Mouse (Mus musculus) neutrophil, adult 5-6 weeks (primary cell): ENCODE results near the gene Tcl1b1. TPM values are rescaled to one million over a fixed set of nuclear protein-coding genes. Genes with fewer than 3 reads are reported as not detected.
"Not testable (repeated sequence)": the region's sequence is repeated elsewhere in the genome, so short reads cannot be mapped to it uniquely, and the experiment has no call there.

Source experiments
- ATAC-seq: fragments of 151-379, 151-347 bp; 2 replicates; pipeline ENCODE4 v1.8.0; 2017; ENCODE audit warnings: mild to moderate bottlenecking, moderate TSS enrichment; ENCODE audit not compliant: insufficient number of reproducible peaks, poor library complexity, low FRiP score, severe bottlenecking; ENCODE audit errors: extremely low read depth
- total RNA-seq: library from RNA; stranded (forward); fragments of 200-1000 nt; gene quantifications from 2 replicates; pipeline ENCODE4 v1.2.3, GENCODE M21; 2017

Tcl1b1 gene
- not detected in 2 replicates for total RNA-seq

GRCm38 (mm10) chr12:105159390-105159789 lies at the start of gene Tcl1b1:
Tcl1b1 (plus strand) TSS chr12:105159690.
- no peak for ATAC-seq

DNA sequence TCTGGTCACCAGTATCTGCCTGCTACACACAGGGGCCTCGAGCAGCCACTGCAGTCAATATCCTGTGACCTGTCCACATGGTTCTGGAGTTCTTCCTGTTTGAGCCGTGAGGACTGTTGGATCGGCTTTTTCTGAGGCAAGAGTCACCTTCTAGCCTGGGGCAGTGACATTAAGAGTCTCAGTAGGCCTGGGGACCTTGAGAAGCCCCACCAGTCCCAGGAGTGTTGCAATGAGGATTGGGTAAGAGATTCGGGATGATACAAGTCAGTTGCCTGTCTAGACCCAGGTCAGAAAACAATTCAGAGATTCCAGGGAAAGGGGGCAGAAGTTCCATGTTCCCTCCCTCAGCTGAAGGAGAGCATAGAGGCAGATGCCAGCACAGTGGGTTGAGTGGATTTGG lies 49.7 kb upstream of the Tcl1b1 start:
- no peak for ATAC-seq

DNA sequence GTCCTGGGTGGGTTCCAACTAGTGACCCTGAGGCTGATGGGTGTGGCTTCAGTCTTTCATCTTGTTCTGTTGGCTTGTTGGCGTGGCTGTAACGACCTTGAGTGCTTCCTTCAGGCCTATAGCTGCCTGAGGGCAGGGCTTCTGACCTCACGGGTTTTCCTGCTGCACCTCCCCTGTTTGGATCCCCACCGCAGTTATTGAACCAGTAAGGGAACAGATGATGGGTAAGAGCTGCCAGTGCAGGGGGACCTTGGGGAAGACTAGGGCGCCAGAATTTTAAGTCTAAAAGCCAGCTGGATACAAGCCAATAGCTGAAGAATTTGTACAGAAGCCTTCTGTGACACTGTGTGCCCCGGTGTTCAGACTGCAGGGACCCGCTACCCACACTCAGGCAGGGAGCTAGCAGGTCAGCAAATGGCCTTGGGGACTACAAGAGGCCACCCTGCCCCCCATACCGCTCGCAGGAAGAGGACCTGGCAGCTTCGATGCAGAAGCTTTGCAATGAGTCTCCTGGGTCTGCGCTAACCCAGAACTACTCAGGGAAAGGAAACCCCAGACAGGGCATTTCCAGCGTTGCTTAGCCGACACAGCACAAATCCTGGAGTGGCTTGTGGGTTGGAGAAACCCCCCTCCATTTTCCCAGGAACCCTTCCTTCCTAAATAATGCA lies 47.0 kb upstream of the Tcl1b1 start:
- no peak for ATAC-seq

- ATAC-seq, result no peak
These were observed 42.8 kb upstream of the Tcl1b1 start for GRCm38 (mm10) chr12:105116648-105117047.

DNA sequence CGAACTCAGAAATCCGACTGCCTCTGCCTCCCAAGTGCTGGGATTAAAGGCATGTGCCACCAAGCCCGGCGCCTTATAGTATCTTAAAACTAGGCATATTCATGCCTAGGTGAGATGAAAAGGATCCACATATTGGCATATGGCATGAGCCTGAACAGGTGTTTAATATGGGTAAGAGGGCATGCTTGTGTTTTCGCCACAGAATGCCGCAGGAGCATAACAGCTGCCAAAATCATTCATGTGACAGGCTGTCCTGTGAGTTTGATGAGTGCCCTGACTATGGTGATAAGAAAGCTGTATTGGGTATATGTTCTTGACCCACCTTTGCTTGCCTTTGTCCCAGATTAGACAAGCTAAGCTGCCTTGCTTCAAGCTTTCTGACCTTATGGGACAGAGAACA lies 34.1 kb upstream of the Tcl1b1 start:
- ATAC-seq, result no peak

- no peak for ATAC-seq
These were observed 33.0 kb upstream of the Tcl1b1 start for GRCm38 (mm10) chr12:105126516-105126915.

DNA sequence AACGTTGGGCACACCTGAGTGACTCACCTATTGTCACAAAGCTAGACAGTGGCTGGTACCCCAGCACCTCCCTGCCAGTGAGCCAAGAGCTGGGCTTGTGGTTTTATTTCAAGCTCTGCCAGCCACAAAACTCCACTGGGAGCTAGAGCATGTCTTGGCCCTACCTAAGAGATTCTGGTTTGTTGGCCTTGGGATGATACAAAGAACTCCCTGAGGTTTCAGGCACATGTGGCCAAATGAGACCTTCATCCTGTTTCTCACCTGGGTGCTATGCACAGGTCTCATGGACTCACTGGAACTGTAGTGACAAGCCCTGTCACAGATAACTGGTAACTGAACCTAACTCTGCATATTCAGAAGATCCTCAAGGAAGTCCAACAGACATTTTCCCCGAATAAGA lies 31.9 kb upstream of the Tcl1b1 start:
- ATAC-seq, result no peak

DNA sequence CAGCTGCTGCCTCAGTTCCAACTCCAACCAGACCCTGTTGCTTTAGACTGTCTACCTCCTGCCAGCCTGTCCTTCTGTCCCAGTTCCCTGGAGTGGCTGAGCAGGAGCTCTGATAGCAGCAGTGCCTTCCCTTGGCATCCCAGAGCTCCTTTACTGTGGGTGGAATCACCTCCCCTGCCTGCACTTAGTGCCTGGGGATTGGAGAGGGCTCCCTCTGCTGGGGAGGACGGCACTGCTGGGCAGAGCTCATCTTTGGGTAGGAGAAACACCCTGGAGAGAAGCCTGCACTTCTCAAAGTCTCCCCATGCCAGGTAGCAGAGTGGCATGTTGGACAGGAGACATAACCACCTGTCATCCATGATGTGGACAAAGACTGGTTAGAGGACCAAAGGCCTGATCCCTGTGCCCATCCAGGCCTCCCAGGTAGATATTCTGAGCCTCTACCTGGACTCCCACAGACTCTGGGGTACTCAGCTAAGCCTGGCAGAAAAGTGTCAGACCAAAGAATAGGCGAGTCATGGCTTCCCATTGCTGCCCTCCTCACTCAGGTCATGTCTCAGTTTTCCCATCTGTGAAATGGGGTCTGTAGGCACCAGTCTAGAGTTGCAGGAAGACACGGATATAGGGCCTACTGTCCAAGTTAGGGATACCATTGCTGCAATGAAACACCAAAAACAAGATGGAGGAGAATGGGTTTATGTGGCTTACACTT lies 29.8 kb upstream of the Tcl1b1 start:
- ATAC-seq, result 0 out of 2 replicates have a peak, but pooled peaks have one; percentile 26

GRCm38 (mm10) chr12:105134167-105134566 lies 25.3 kb upstream of the Tcl1b1 start:
- not testable (repeated sequence) for ATAC-seq

- ATAC-seq, result not testable (repeated sequence)
These were observed 24.7 kb upstream of the Tcl1b1 start for GRCm38 (mm10) chr12:105134826-105135225.

DNA sequence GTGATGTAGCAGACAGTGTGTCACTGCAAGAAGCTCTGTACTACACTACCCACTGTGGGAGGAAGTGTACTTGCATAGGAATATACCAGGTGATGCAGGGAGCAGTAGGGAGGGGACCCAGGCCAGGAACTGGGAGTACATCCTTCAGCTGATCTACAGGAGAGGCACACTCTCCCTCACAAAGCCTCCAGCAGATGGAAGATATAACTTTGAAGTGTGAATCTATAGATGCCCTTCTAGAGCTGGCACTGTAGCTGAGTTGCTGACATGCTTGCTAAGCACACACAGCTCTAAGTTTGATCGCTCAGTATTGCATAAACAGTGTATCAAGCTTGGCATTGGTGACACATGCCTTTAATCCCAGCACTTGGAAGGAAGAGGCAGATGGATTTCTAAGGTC lies 21.8 kb upstream of the Tcl1b1 start:
- not testable (repeated sequence) for ATAC-seq

- ATAC-seq, result no peak
These were observed 16.4 kb upstream of the Tcl1b1 start for GRCm38 (mm10) chr12:105143096-105143495.

DNA sequence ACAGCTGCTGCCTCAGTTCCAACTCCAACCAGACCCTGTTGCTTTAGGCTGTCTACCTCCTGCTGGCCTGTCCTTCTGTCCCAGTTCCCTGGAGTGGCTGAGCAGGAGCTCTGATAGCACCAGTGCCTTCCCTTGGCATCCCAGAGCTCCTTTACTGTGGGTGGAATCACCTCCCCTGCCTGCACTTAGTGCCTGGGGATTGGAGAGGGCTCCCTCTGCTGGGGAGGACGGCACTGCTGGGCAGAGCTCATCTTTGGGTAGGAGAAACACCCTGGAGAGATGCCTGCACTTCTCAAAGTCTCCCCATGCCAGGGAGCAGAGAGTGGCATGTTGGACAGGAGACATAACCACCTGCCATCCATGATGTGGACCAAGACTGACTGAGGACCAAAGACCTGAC lies 14.6 kb upstream of the Tcl1b1 start:
- not testable (repeated sequence) for ATAC-seq

GRCm38 (mm10) chr12:105145714-105146113 lies 13.8 kb upstream of the Tcl1b1 start, which contains the start of gene Tcl1b2:
Tcl1b2 (plus strand) TSS chr12:105146014.
- ATAC-seq, result no peak

GRCm38 (mm10) chr12:105155286-105155685 lies 4.2 kb upstream of the Tcl1b1 start:
- not testable (repeated sequence) for ATAC-seq

DNA sequence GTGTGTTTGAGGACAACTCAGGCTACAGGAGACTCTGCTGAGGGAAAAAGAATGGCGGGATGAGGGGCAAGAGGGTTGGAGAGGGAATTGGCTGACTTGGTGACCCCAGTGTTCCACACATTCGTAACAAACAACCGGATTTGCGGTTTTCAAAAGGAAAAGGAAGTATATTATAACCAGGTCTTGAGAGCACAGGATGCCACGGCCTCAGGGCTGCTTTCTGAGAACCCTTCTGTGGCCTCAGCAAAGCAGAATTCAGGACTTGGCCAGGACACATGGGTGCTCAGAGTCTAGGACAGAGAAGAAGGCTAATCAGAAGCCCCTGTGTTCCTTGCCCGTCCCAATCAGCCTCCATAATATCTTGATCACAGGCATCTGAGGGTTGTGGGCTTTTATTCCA lies 648 bp upstream of the Tcl1b1 start:
- no peak for ATAC-seq

- no peak for ATAC-seq
These were observed 7.2 kb downstream of the Tcl1b1 start for GRCm38 (mm10) chr12:105166734-105167133.

DNA sequence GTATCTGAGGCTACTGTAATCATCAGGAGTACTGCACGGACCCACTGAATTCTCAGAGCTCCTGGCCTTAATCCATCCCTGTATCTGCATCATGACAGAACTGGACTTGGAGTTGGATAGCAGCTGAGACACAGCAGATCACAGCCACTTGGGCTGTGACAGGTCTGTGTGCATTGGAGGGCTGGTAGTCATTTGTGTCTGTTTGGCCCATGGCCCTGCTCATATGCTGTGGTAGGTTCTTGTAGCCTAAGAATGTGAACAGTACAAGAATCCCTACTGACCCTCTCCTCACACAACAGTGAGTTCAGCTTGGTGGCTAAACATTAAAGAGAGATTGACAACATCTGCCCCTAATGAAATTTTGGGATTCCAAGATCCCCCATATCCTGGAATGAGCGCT lies 13.9 kb downstream of the Tcl1b1 start:
- no peak for ATAC-seq

GRCm38 (mm10) chr12:105174318-105174717 lies 14.8 kb downstream of the Tcl1b1 start:
- ATAC-seq, result not testable (repeated sequence)

- ATAC-seq, result not testable (repeated sequence)
These were observed 16.6 kb downstream of the Tcl1b1 start, which contains the start of gene Tcl1b5 for GRCm38 (mm10) chr12:105176044-105176443. Tcl1b5 (plus strand) TSS chr12:105176344.
